Mouse (Mus musculus) ovary, postnatal 36 days (tissue): ENCODE measurements around the gene Osbpl3.

Experiments used
- DNase-seq: peaks from one replicate; pipeline ENCODE4 v3.0.0; 2022; ENCODE audit warnings: low spot score, mixed read lengths

Gene Osbpl3

DNA sequence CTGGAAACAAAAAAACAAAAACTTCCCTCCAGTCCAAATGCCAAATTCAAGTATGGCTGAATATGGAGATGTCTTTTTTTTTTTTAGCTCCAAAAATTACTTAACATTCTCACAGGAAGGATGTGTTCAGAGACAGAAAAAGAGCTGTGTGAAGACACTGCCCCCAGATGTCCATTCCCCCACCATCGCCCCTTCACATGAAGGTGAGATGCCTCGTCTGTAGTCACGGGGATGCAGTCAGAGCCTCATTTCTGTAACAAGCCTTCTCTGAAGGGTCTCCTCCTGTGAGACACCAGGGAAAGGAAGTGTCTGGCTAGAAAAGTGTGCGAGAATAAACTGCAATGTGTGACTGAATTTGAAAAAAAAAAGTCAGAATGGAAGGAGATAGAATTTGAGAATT is 53.1 kb downstream of the Osbpl3 start:
- DNase-seq = no peak

DNA sequence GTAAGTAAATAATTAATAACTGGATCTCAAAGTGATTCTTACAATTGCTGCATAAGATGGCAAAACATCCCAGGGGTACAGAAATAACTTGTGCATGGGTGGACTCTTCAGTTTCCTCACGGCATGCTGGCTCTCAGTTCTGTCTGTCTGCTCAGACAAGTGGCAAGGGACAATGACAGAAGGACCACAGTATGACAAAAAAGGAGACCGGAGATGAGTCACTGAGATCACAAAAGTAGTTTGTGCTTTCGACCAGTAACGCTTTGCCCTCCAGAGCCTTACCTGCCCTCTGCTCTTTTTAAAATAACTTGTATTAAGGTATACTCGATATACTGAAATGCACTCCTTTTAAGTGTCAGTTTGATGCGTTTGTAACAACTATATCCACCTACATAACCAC is 55.8 kb downstream of the Osbpl3 start:
- DNase-seq = no peak

- DNase-seq = no peak
Observed at GRCm38 (mm10) chr6:50399427-50400195, 56.4 kb downstream of the Osbpl3 start.

DNA sequence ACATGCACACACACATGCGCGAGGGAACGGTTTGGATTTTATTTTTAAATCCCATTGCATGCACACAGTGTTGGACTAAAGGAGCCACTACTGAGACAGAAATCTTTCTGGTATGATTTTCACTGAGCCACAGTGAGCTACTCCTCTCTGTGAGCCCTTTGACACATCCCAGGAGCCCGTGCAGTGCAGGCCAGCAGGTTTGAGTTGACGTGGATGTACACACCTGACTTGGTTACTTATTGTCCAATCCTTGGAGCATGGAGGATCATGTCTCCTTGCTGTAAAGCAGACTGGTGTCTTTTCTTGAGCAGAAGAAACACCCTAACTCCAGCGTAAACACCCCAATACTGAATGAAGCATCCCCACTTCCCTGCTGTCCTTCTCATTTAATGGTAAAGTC is 57.7 kb downstream of the Osbpl3 start:
- DNase-seq = no peak

GRCm38 (mm10) chr6:50397116-50397515 is 58.9 kb downstream of the Osbpl3 start:
- no peak for DNase-seq

DNA sequence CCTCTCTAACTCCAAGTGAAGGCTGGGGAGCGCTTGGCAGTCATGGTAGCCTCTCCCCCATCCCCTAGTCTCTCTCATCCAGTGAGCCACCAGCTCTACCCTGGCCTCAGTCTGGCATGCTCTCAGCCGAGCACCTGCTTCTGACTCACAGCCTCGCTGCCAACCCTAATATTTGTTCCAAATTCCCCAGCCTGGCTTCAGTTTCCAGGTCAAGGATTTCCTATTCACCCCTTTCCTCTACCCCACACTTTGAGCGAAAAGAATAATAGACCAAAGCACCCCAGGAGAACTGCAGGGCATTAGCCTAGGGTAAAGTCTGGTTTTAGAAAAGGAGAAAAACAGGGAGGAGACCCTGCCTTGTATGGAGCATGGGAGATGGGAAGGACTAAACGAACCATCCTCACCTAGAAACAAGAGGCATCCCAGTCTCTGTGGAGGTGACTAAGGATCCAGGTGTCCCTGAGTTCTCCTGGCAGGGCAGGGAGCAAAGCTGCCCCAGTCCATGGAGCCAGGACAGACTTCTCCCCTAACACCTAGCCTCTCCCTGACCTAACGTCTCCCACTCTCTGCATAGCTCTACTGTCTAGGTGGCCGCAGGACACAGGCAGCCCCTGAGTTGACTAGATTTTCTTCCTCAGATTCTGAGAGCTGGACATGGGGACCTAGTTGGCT is 60.2 kb downstream of the Osbpl3 start:
- no peak for DNase-seq

DNA sequence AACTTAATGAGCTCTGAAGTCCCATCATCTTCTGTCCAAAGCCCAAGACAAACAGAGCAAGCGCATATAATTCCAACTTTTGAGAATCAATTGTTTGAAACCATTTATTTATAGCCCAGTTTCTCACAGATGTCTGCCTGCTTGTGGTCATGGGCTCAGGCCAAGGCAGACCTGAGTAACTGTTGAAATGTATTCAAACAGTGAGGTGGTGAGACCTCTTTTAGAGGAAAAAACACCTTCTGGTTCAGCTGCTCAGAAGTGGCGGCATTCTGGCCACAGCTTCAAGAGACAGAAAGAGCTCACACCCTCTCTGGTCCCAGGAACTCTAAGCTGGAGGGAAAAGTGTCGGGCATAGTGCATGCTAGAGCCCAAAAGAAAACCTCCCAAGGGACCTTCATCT is 61.6 kb downstream of the Osbpl3 start:
- DNase-seq = no peak

GRCm38 (mm10) chr6:50393960-50394359 is 62.0 kb downstream of the Osbpl3 start:
- DNase-seq = no peak

DNA sequence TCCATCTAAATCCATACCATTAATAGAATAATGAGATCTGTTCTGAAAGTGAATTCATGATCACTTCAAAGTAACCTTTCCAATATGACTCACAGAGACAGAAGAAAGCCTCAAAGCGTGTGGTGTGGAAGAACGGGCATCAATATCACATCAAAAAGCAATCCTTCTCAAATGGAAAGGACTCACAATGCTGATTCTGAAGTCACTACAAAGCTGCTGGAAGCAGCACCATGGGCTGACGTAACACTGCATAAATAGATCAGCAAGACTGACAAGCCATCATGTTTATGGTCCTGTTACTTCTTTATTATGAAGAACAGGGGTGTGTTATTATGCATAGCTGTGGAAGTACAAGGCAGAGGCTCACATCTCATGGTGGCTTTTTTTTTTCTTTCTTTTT is 64.0 kb downstream of the Osbpl3 start:
- no peak for DNase-seq

GRCm38 (mm10) chr6:50390313-50390712 is 65.7 kb downstream of the Osbpl3 start:
- DNase-seq = no peak

DNA sequence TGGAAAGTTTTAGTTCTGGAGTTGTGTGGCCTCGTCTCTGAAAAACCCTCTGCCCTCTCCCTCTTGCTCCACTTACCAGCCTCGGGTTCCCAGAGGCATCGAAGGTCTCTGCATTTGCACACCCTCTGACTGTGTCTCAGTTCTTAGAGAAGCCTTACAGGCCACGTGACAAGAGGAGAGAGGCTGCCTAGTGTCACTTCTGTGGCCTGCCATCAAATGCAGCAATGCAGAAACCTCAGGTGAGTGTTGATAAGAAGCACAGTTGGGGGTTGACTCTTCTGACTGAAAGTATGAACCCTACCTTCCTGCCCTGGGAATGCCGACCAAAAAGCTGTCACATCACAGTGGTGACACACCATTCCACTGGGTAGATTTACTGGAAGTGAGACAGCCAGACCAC is 68.4 kb downstream of the Osbpl3 start:
- no peak for DNase-seq

DNA sequence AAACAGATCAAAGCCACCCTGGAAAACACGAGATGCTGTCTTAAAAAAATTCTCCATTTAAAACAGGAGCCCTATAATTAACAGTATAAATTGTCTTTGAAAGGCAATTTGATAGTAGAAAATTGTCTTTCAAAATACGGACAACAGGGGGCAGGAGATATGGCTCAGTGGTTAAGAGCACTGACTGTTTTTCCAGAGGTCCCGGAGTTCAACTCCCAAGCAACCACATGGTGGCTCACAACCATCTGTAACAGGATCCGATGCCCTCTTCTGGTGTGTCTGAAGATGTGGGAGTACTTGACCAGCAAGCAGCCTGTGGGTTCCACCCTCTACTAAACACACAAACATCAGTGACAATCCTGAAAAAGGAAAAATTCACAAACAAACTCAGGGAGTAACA is 69.5 kb downstream of the Osbpl3 start:
- DNase-seq = no peak

DNA sequence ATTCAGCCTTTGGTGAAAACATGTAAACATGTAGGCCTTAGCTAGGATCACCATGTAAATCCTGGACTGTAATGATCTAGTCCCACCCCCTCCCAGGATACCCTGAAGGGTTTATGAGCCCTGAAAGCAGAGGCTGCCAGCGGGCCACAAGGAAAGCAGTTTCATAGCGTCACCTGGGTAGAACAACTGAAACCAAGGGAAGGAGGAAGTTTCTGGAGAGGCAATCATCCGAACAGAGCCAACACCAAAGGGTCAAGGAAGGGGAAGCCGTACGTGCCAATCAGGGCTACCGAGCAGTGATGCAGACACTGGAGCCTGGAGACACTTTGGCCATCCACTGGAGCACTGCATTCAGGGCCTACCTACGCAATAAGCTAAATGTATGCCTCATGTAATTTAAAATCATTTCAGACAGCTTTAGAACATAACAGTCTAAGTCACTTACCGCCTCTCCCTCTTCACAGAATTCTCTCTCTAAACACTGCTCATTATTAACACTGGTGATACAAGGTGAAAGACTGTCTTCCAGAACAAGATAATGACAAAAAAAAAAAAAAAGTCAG is 70.5 kb downstream of the Osbpl3 start:
- DNase-seq = no peak

- DNase-seq = no peak
Observed at GRCm38 (mm10) chr6:50382711-50383110, 73.3 kb downstream of the Osbpl3 start.

DNA sequence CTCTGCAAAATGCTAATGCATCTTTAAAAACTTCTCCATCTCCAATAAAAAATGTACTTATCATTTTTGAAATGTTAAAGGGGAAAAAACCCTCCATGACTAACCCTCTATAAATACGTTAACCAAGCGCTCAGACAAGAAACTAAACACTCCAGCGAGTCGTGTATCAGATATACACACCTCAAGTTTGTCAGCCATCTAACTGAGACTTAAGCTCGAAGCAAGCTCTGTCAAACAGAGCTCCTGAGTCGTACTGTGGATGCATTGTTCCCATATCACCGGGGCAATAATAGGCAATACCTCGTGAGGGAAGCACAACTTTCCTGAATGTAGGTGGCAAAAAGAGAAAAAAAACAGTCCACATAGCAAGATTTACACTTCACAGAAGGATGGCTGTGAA is 73.8 kb downstream of the Osbpl3 start:
- no peak for DNase-seq

- DNase-seq = no peak
Observed at GRCm38 (mm10) chr6:50381504-50382091, 74.4 kb downstream of the Osbpl3 start.

DNA sequence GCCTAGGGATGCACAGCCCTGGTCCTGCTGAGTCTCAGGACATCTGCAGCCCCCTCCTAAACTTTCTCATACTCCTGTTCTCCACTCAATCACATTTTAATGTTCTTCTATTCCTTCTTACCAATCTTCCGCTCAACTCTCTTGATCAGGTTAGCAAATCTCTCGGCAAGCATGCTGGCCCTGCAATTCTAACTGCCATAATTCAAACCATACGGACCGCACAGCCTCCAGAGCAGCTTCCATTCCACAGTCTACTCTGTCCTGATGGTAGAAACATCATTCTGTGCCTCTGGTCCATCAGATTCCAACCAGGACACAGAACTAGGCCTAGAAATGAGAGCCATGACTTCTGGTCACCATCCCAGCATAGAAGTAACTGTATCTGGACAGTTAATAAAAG is 76.3 kb downstream of the Osbpl3 start:
- DNase-seq = no peak

DNA sequence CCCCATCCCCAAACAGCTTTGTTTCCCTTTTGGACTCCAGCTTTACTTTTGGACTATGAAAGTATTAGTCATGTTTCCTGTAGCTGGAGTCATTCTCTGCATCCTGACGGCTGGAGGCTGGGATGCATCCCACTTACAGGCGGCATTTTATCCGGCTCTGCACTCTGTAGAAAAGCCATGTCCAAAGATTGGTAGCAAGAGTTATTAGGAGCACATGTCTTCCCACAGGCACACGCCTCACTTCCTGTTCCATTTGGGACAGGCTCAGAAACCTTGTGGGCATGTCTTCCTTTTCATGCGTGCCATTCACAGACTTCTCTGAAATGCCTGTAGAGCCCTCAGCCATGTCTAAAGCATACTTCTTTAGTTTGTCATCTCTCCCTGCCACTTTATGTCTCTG is 76.9 kb downstream of the Osbpl3 start:
- no peak for DNase-seq

DNA sequence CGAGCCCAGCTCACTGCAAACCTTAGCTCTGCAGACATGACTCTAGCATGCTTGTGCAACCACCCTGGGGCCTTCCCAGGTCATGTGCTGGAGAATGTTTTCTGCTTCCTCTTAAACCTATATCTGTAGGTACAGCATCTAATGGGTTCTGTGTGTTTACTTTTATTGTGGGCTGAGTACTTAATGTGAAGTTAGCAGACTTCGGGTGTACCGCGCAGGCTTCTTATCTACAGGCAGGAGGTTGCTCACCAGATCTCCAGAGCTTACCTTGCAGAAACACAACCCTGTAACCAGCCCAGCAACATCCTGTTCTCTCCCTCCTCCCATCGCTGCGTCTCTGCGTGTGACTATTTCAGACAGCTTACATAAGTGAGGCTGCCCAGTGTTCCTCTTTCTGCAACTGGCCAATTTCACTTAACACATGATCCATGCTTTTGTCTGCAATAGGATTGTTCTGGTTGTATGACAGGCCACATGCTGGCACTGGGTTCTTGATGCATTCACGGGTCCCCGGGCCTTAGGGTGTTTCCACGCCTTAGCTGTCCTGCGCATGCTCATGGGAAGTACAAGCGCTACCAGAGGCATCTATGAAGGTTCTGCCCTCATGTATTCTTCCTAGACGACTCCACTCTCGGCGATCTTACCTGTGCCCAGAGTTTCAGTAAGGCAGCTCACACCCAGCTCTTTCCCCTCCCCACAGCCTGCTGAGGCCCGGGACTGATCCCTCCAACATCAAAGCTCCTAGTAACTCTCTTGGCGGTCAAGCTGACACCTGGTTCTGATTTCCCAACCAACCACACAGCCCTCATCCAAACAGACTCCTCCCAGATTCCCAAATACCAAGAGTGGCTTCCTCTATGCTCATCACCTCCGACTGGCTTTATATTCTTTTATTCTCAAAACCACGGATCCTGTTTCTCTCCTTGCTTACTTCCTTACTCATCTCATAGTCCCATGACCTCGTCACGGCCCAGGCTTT is 78.0 kb downstream of the Osbpl3 start:
- DNase-seq = no peak

DNA sequence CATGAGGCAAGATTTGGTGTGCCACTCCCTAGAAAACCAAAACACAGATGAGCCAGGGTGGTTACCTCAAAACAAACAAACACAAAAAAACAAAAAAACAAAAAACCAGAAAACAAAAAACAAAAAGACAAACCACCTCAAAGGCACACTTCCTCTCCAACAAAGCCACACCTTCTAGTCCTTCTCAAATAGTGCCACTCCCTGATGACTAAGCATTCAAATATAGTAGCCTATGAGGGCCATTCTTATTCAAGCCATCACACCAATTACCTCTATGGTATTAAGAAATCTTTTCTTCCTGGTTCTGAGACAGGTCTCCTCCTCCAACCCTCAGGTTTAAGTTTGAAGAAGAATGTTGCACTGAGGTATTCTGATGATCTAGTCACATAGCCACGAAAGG is 79.3 kb downstream of the Osbpl3 start:
- DNase-seq = no peak

- no peak for DNase-seq
Observed at GRCm38 (mm10) chr6:50372516-50373424, 83.2 kb downstream of the Osbpl3 start.
